Mouse (Mus musculus) urinary bladder, postnatal 10 days (tissue): ENCODE results near the gene Cyp2j9.
"Not testable (repeated sequence)": the region's sequence is repeated elsewhere in the genome, so short reads cannot be mapped to it uniquely, and the experiment has no call there.

Source experiments
- DNase-seq: peaks from one replicate; pipeline ENCODE4 v3.0.0; 2022; ENCODE audit warnings: low spot score

The Cyp2j9 gene

GRCm38 (mm10) chr4:96590911-96591790, at the start of gene Cyp2j9:
Cyp2j9 (minus strand) TSS chr4:96591578.
- no peak for DNase-seq

- DNase-seq = no peak
These were observed 44.1 kb upstream of the Cyp2j9 start for GRCm38 (mm10) chr4:96635455-96635854.

GRCm38 (mm10) chr4:96622474-96622873, 31.1 kb upstream of the Cyp2j9 start:
- DNase-seq = no peak

- DNase-seq = no peak
These were observed 393 bp upstream of the Cyp2j9 start for GRCm38 (mm10) chr4:96591791-96592150.

GRCm38 (mm10) chr4:96581425-96582088, 9.8 kb downstream of the Cyp2j9 start:
- DNase-seq = no peak

GRCm38 (mm10) chr4:96580351-96580750, 11.0 kb downstream of the Cyp2j9 start:
- not testable (repeated sequence) for DNase-seq

GRCm38 (mm10) chr4:96569442-96569841, 21.9 kb downstream of the Cyp2j9 start:
- no peak for DNase-seq

GRCm38 (mm10) chr4:96567988-96568387, 23.4 kb downstream of the Cyp2j9 start:
- no peak for DNase-seq

- no peak for DNase-seq
These were observed 25.6 kb downstream of the Cyp2j9 start for GRCm38 (mm10) chr4:96565808-96566207.

GRCm38 (mm10) chr4:96560464-96560863, 30.9 kb downstream of the Cyp2j9 start:
- no peak for DNase-seq

- DNase-seq = no peak
These were observed 31.6 kb downstream of the Cyp2j9 start for GRCm38 (mm10) chr4:96559781-96560180.

- no peak for DNase-seq
These were observed 38.1 kb downstream of the Cyp2j9 start, which contains the start of gene Cyp2j6 for GRCm38 (mm10) chr4:96553133-96553819. Cyp2j6 (minus strand) TSS chr4:96553661.

- DNase-seq = no peak
These were observed 39.8 kb downstream of the Cyp2j9 start for GRCm38 (mm10) chr4:96551619-96552018.

- no peak for DNase-seq
These were observed 45.4 kb downstream of the Cyp2j9 start for GRCm38 (mm10) chr4:96545976-96546375.

- no peak for DNase-seq
These were observed 65.6 kb downstream of the Cyp2j9 start for GRCm38 (mm10) chr4:96525772-96526171.

GRCm38 (mm10) chr4:96522256-96522655, 69.1 kb downstream of the Cyp2j9 start:
- no peak for DNase-seq
